Mouse (Mus musculus): ENCODE data around the gene Galnt10.

Galnt10 gene

GRCm38 (mm10) chr11:57645018-57645559 is at the start of gene Galnt10:
TSS of gene Galnt10 (plus strand) at chr11:57645442.
- in situ Hi-C loops (cut with MseI, MboI): no loop called here

- in situ Hi-C loops (cut with MseI, MboI): no loop called here
Observed at GRCm38 (mm10) chr11:57595899-57596298, 49.3 kb upstream of the Galnt10 start.

GRCm38 (mm10) chr11:57598161-57598560 is 47.1 kb upstream of the Galnt10 start:
- in situ Hi-C loops (cut with MseI, MboI): no loop called here

GRCm38 (mm10) chr11:57599304-57599703 is 45.9 kb upstream of the Galnt10 start:
- in situ Hi-C loops (cut with MseI, MboI): no loop called here

GRCm38 (mm10) chr11:57600113-57600512 is 45.1 kb upstream of the Galnt10 start:
- in situ Hi-C loops (cut with MseI, MboI): no loop called here

- in situ Hi-C loops (cut with MseI, MboI): no loop called here
Observed at GRCm38 (mm10) chr11:57600621-57601121, 44.6 kb upstream of the Galnt10 start.

- in situ Hi-C loops (cut with MseI, MboI): no loop called here
Observed at GRCm38 (mm10) chr11:57601806-57602455, 43.3 kb upstream of the Galnt10 start.

- in situ Hi-C loops (cut with MseI, MboI): no loop called here
Observed at GRCm38 (mm10) chr11:57605086-57605485, 40.2 kb upstream of the Galnt10 start.

GRCm38 (mm10) chr11:57605660-57606059 is 39.6 kb upstream of the Galnt10 start:
- in situ Hi-C loops (cut with MseI, MboI): no loop called here

- in situ Hi-C loops (cut with MseI, MboI): no loop called here
Observed at GRCm38 (mm10) chr11:57614502-57614901, 30.7 kb upstream of the Galnt10 start.

GRCm38 (mm10) chr11:57615286-57615685 is 30.0 kb upstream of the Galnt10 start:
- in situ Hi-C loops (cut with MseI, MboI): no loop called here

GRCm38 (mm10) chr11:57615871-57616270 is 29.4 kb upstream of the Galnt10 start:
- in situ Hi-C loops (cut with MseI, MboI): no loop called here

GRCm38 (mm10) chr11:57617526-57618264 is 27.5 kb upstream of the Galnt10 start:
- in situ Hi-C loops (cut with MseI, MboI): no loop called here

- in situ Hi-C loops (cut with MseI, MboI): no loop called here
Observed at GRCm38 (mm10) chr11:57621472-57621871, 23.8 kb upstream of the Galnt10 start.

GRCm38 (mm10) chr11:57621876-57622275 is 23.4 kb upstream of the Galnt10 start:
- in situ Hi-C loops (cut with MseI, MboI): no loop called here

- in situ Hi-C loops (cut with MseI, MboI): no loop called here
Observed at GRCm38 (mm10) chr11:57624490-57624893, 20.8 kb upstream of the Galnt10 start.

- in situ Hi-C loops (cut with MseI, MboI): no loop called here
Observed at GRCm38 (mm10) chr11:57625465-57625864, 19.8 kb upstream of the Galnt10 start.

GRCm38 (mm10) chr11:57627086-57627735 is 18.0 kb upstream of the Galnt10 start:
- in situ Hi-C loops (cut with MseI, MboI): no loop called here

GRCm38 (mm10) chr11:57631805-57632485 is 13.3 kb upstream of the Galnt10 start:
- in situ Hi-C loops (cut with MseI, MboI): no loop called here

- in situ Hi-C loops (cut with MseI, MboI): no loop called here
Observed at GRCm38 (mm10) chr11:57633006-57633405, 12.2 kb upstream of the Galnt10 start.

GRCm38 (mm10) chr11:57633975-57634585 is 11.2 kb upstream of the Galnt10 start:
- in situ Hi-C loops (cut with MseI, MboI): no loop called here

Measured in mouse trophoblast stem cell (cell line).